13 mouse cellular contexts compared by ENCODE assay signal in genomic region chr15:79111774-79112173, GRCm38 (mm10). TPM values are rescaled to one million over a fixed set of nuclear protein-coding genes. Genes with fewer than 3 reads are reported as not detected.
DNase-seq lines count a peak whose midpoint lies in the region; ATAC-seq and TF ChIP-seq lines count a peak whose summit lies in the region.
"Had no signal": no experiment of that assay in that cellular context is flagged by ENCODE, and none has a peak within 500 bp of the region (broad histone marks: within the 10 kb centered on the region; RNA-seq: fewer than 3 reads in every experiment).

No protein-coding gene starts in this region.

- no peak overlapping the region for H3K9ac ChIP-seq in intestine, embryonic 14.5 days (ENCODE audit: low read length)
- no peak overlapping the region for H3K9ac ChIP-seq in intestine, embryonic 16.5 days (ENCODE audit: low read depth, low read length)
- no peak overlapping the region for H3K9ac ChIP-seq in intestine, postnatal 0 days (ENCODE audit: low read depth, low read length)
- H3K9ac ChIP-seq: forebrain, embryonic 12.5 days; liver, embryonic 15.5 days had no signal

- H3K36me3 ChIP-seq in intestine, embryonic 14.5 days (ENCODE audit: control insufficient read depth, insufficient read depth, low read length) = peaks cover 22% of the 10 kb centered on the region
- no peaks in the 10 kb centered on the region for H3K36me3 ChIP-seq in intestine, embryonic 16.5 days (ENCODE audit: control insufficient read depth, insufficient read depth, low read length)
- H3K36me3 ChIP-seq in intestine, postnatal 0 days (ENCODE audit: control insufficient read depth, insufficient read depth) = peaks cover 30% of the 10 kb centered on the region

- H3K27me3 ChIP-seq in intestine, embryonic 14.5 days (replicated peaks; ENCODE audit: control insufficient read depth, insufficient read depth, low read length) = no peaks in the 10 kb centered on the region
- H3K27me3 ChIP-seq in intestine, embryonic 16.5 days (replicated peaks; ENCODE audit: control insufficient read depth, insufficient read depth, low read length) = no peaks in the 10 kb centered on the region
- H3K27me3 ChIP-seq in intestine, postnatal 0 days (replicated peaks; ENCODE audit: control insufficient read depth, insufficient read depth, low read length) = no peaks in the 10 kb centered on the region

- H3K27ac ChIP-seq in intestine, embryonic 14.5 days (ENCODE audit: low read depth) = no peak overlapping the region
- H3K27ac ChIP-seq in intestine, embryonic 16.5 days (ENCODE audit: low read length) = no peak overlapping the region
- H3K27ac ChIP-seq in intestine, postnatal 0 days (ENCODE audit: low read depth, low read length) = no peak overlapping the region
- H3K27ac ChIP-seq: forebrain, embryonic 12.5 days; liver, embryonic 15.5 days had no signal

- no peak for TF ChIP-seq CTCF in brain, embryonic 14.5 days (IDR thresholded peaks at IDR 0.05; ENCODE audit: borderline replicate concordance, extremely low read depth, insufficient read depth, insufficient read length)
- no peak for TF ChIP-seq CTCF in intestine, postnatal 0 days (IDR thresholded peaks at IDR 0.05; ENCODE audit: low read depth)

- no peaks in the 10 kb centered on the region for H3K9me3 ChIP-seq in intestine, embryonic 14.5 days (ENCODE audit: control insufficient read depth, low read length)
- no peaks in the 10 kb centered on the region for H3K9me3 ChIP-seq in intestine, embryonic 16.5 days (ENCODE audit: control insufficient read depth, low read length)
- H3K9me3 ChIP-seq in intestine, postnatal 0 days (ENCODE audit: control insufficient read depth) = no peaks in the 10 kb centered on the region
- H3K9me3 ChIP-seq: forebrain, embryonic 12.5 days; liver, embryonic 15.5 days had no signal

- WGBS in intestine, embryonic 14.5 days = 64% methylated on average over 4 of the region's 4 CpGs
- WGBS in intestine, embryonic 16.5 days = 78% methylated on average over 4 of the region's 4 CpGs
- 64% methylated on average over 4 of the region's 4 CpGs for WGBS in intestine, postnatal 0 days

- H3K4me1 ChIP-seq in intestine, embryonic 14.5 days (replicated peaks; ENCODE audit: control insufficient read depth, insufficient read depth, low read length) = peaks cover 21% of the 10 kb centered on the region
- H3K4me1 ChIP-seq in intestine, embryonic 16.5 days (ENCODE audit: control insufficient read depth, insufficient read depth, low read length) = peaks cover 22% of the 10 kb centered on the region
- H3K4me1 ChIP-seq in intestine, postnatal 0 days (replicated peaks; ENCODE audit: control insufficient read depth, insufficient read depth, low read length) = peaks cover 14% of the 10 kb centered on the region; the same call in 1 of the 2 replicates

- ATAC-seq in intestine, embryonic 14.5 days (replicated peaks; ENCODE audit: low FRiP score, low TSS enrichment, low read depth) = no peak
- ATAC-seq in intestine, embryonic 16.5 days = no peak
- no peak for ATAC-seq in intestine, postnatal 0 days
- ATAC-seq in megakaryocyte-erythroid progenitor cell, adult 5-6 weeks (replicated peaks; ENCODE audit: low FRiP score, low TSS enrichment, poor library complexity, severe bottlenecking) = no peak

- peak overlapping the region; percentile 63 for H3K4me2 ChIP-seq in intestine, embryonic 14.5 days (ENCODE audit: low read length)
- no peak overlapping the region for H3K4me2 ChIP-seq in intestine, embryonic 16.5 days (ENCODE audit: low read depth, low read length)
- 0 out of 2 replicates have a peak overlapping the region, but pooled peaks have one; percentile 9 for H3K4me2 ChIP-seq in intestine, postnatal 0 days (replicated peaks; ENCODE audit: low read depth)
- H3K4me2 ChIP-seq: forebrain, embryonic 12.5 days; liver, embryonic 15.5 days had no signal

- DNase-seq in intestine, embryonic 14.5 days (ENCODE audit: low spot score) = no peak
- DNase-seq in 416B (ENCODE audit: low read depth) = peak; percentile 40
- peak; percentile 70 for DNase-seq in brain, embryonic 14.5 days (ENCODE audit: low read depth)
- no peak for DNase-seq in retina, postnatal 1 day
- DNase-seq in right cerebral cortex, postnatal 36 days (ENCODE audit: low spot score in 2 of 2) = no peak
- DNase-seq: thymus, postnatal 36 days had no signal

- no peak for TF ChIP-seq POLR2A in brain, embryonic 14.5 days (IDR thresholded peaks at IDR 0.05; ENCODE audit: borderline replicate concordance, extremely low read depth, insufficient read depth, insufficient read length, poor library complexity, severe bottlenecking)

- H3K4me3 ChIP-seq in intestine, embryonic 14.5 days (ENCODE audit: low read depth, low read length) = no peak overlapping the region
- no peak overlapping the region for H3K4me3 ChIP-seq in intestine, embryonic 16.5 days (ENCODE audit: low read length)
- no peak overlapping the region for H3K4me3 ChIP-seq in intestine, postnatal 0 days (ENCODE audit: low read depth, low read length)
- H3K4me3 ChIP-seq: forebrain, embryonic 12.5 days; liver, embryonic 15.5 days; myocyte had no signal

RNA-seq across cellular contexts. Expression of gene Micall1, which starts 3.1 kb away (rescaled TPM):
- polyA plus RNA-seq in intestine, embryonic 14.5 days (2014; fragmentation: Nextera tagmentation; extraction: Ambion mirVana) = 9.3 and 9.9 TPM in 2 replicates
- 5.2 and 6.3 TPM in 2 replicates for polyA plus RNA-seq in intestine, embryonic 16.5 days (2015; fragmentation: Nextera tagmentation; extraction: Ambion mirVana)
- 22.8 and 35.7 TPM in 2 replicates for polyA plus RNA-seq in brain, embryonic 14.5 days (2012; rRNA removed)
- 3.7 and 5.0 TPM in 2 replicates for polyA plus RNA-seq in intestine, postnatal 0 days (2015; fragmentation: Nextera tagmentation; extraction: Ambion mirVana)
- 1.5 and 6.4 TPM in 2 replicates for total RNA-seq in megakaryocyte-erythroid progenitor cell, adult 5-6 weeks (2014; fragmentation: Nextera tagmentation)
- 0.57 and 2.5 TPM in 2 replicates for total RNA-seq in megakaryocyte-erythroid progenitor cell, adult 5-6 weeks (2017)

RNA-seq across cellular contexts. Expression of gene Polr2f, which starts 29.0 kb away (rescaled TPM):
- 398 and 414 TPM in 2 replicates for polyA plus RNA-seq in intestine, embryonic 14.5 days (2014; fragmentation: Nextera tagmentation; extraction: Ambion mirVana)
- 287 and 317 TPM in 2 replicates for polyA plus RNA-seq in intestine, embryonic 16.5 days (2015; fragmentation: Nextera tagmentation; extraction: Ambion mirVana)
- polyA plus RNA-seq in brain, embryonic 14.5 days (2012; rRNA removed) = 143 and 166 TPM in 2 replicates
- polyA plus RNA-seq in intestine, postnatal 0 days (2015; fragmentation: Nextera tagmentation; extraction: Ambion mirVana) = 256 and 266 TPM in 2 replicates
- total RNA-seq in megakaryocyte-erythroid progenitor cell, adult 5-6 weeks (2014; fragmentation: Nextera tagmentation) = 177 and 201 TPM in 2 replicates
- 96.2 and 109 TPM in 2 replicates for total RNA-seq in megakaryocyte-erythroid progenitor cell, adult 5-6 weeks (2017)

RNA-seq across cellular contexts. Expression of gene 1700088E04Rik, which starts 29.3 kb away (rescaled TPM):
- 7.4 and 8.2 TPM in 2 replicates for polyA plus RNA-seq in intestine, embryonic 14.5 days (2014; fragmentation: Nextera tagmentation; extraction: Ambion mirVana)
- 4.2 and 5.7 TPM in 2 replicates for polyA plus RNA-seq in intestine, embryonic 16.5 days (2015; fragmentation: Nextera tagmentation; extraction: Ambion mirVana)
- polyA plus RNA-seq in brain, embryonic 14.5 days (2012; rRNA removed) = 14.4 and 15.9 TPM in 2 replicates
- 4.2 and 5.2 TPM in 2 replicates for polyA plus RNA-seq in intestine, postnatal 0 days (2015; fragmentation: Nextera tagmentation; extraction: Ambion mirVana)
- total RNA-seq in megakaryocyte-erythroid progenitor cell, adult 5-6 weeks (2014; fragmentation: Nextera tagmentation) = not detected in 2 replicates
- total RNA-seq in megakaryocyte-erythroid progenitor cell, adult 5-6 weeks (2017) = not detected in 2 replicates
- total RNA-seq: granulocyte monocyte progenitor cell, adult 5-6 weeks had no signal

RNA-seq across cellular contexts. Expression of gene Eif3l, which starts 36.8 kb away (rescaled TPM):
- polyA plus RNA-seq in intestine, embryonic 14.5 days (2014; fragmentation: Nextera tagmentation; extraction: Ambion mirVana) = 244 and 264 TPM in 2 replicates
- polyA plus RNA-seq in intestine, embryonic 16.5 days (2015; fragmentation: Nextera tagmentation; extraction: Ambion mirVana) = 221 and 238 TPM in 2 replicates
- 180 and 189 TPM in 2 replicates for polyA plus RNA-seq in brain, embryonic 14.5 days (2012; rRNA removed)
- 97.0 and 100 TPM in 2 replicates for polyA plus RNA-seq in intestine, postnatal 0 days (2015; fragmentation: Nextera tagmentation; extraction: Ambion mirVana)
- 218 and 242 TPM in 2 replicates for total RNA-seq in megakaryocyte-erythroid progenitor cell, adult 5-6 weeks (2014; fragmentation: Nextera tagmentation)
- total RNA-seq in megakaryocyte-erythroid progenitor cell, adult 5-6 weeks (2017) = 216 and 264 TPM in 2 replicates

RNA-seq across cellular contexts. Expression of gene Ankrd54, which starts 49.1 kb away (rescaled TPM):
- 49.4 and 50.0 TPM in 2 replicates for polyA plus RNA-seq in intestine, embryonic 14.5 days (2014; fragmentation: Nextera tagmentation; extraction: Ambion mirVana)
- polyA plus RNA-seq in intestine, embryonic 16.5 days (2015; fragmentation: Nextera tagmentation; extraction: Ambion mirVana) = 56.4 and 57.5 TPM in 2 replicates
- 60.9 and 85.5 TPM in 2 replicates for polyA plus RNA-seq in brain, embryonic 14.5 days (2012; rRNA removed)
- 44.1 and 48.8 TPM in 2 replicates for polyA plus RNA-seq in intestine, postnatal 0 days (2015; fragmentation: Nextera tagmentation; extraction: Ambion mirVana)
- 24.4 and 44.2 TPM in 2 replicates for total RNA-seq in megakaryocyte-erythroid progenitor cell, adult 5-6 weeks (2014; fragmentation: Nextera tagmentation)
- total RNA-seq in megakaryocyte-erythroid progenitor cell, adult 5-6 weeks (2017) = 15.0 and 15.2 TPM in 2 replicates

Comparison
In these comparisons a context has a peak if more than half of its experiments do, and no peak if none do; other contexts are left out.
1. DNase-seq: peak in 416B (single experiment) and brain, embryonic 14.5 days (single experiment); none in intestine, embryonic 14.5 days (single experiment), retina, postnatal 1 day (single experiment) and right cerebral cortex, postnatal 36 days (0 of 2).